ENCODE assay signal across 11 mouse cellular contexts in genomic region chr5:111555981-111556380, GRCm38 (mm10).
DNase-seq lines count a peak whose midpoint lies in the region; ATAC-seq and TF ChIP-seq lines count a peak whose summit lies in the region.
"Had no signal": no experiment of that assay in that cellular context is flagged by ENCODE, and none has a peak within 500 bp of the region (broad histone marks: within the 10 kb centered on the region; RNA-seq: fewer than 3 reads in every experiment).

No protein-coding gene starts in this region.

- no peaks in the 10 kb centered on the region for H3K9me3 ChIP-seq in limb, embryonic 14.5 days (ENCODE audit: control insufficient read depth, low read length)

- TF ChIP-seq POLR2A in limb, embryonic 14.5 days (IDR thresholded peaks at IDR 0.05; ENCODE audit: borderline replicate concordance, extremely low read depth, insufficient read depth, insufficient read length): no peak

- H3K27me3 ChIP-seq in limb, embryonic 14.5 days (ENCODE audit: control insufficient read depth, insufficient read depth, low read length): no peaks in the 10 kb centered on the region

- H3K9ac ChIP-seq in limb, embryonic 14.5 days (ENCODE audit: low read depth, low read length, severe bottlenecking): no peak overlapping the region
- H3K9ac ChIP-seq: liver, embryonic 14.5 days had no signal

- no peak overlapping the region for H3K4me2 ChIP-seq in limb, embryonic 14.5 days (replicated peaks; ENCODE audit: low read depth, low read length, severe bottlenecking)

- peaks cover 24% of the 10 kb centered on the region for H3K4me1 ChIP-seq in limb, embryonic 14.5 days (ENCODE audit: control insufficient read depth, insufficient read depth, low read length)

- H3K36me3 ChIP-seq in limb, embryonic 14.5 days (ENCODE audit: control insufficient read depth, insufficient read depth, low read length): no peaks in the 10 kb centered on the region

- H3K27ac ChIP-seq in limb, embryonic 14.5 days (replicated peaks; ENCODE audit: low read depth, low read length): peak overlapping the region; percentile 70
- H3K27ac ChIP-seq: liver, embryonic 14.5 days had no signal

- no peak overlapping the region for H3K4me3 ChIP-seq in limb, embryonic 14.5 days (replicated peaks; ENCODE audit: low read length)

- WGBS in limb, embryonic 14.5 days: 48% methylated on average over 7 of the region's 7 CpGs

- DNase-seq in embryo, embryonic 10.5 days (ENCODE audit: low spot score): peak; percentile 68
- DNase-seq in embryo, embryonic 10 days (ENCODE audit: low spot score): no peak
- peak; percentile 44 for DNase-seq in retina, postnatal 1 day
- DNase-seq in retina, embryonic 14.5 days (ENCODE audit: low spot score): no peak
- peak; percentile 46 for DNase-seq in limb, embryonic 14.5 days (ENCODE audit: low spot score)
- DNase-seq in yolk sac, embryonic 10.5 days (ENCODE audit: low spot score): peak; percentile 69
- no peak for DNase-seq in ovary, postnatal 14 days (ENCODE audit: low spot score)
- DNase-seq in cerebellum, adult 8-10 months: no peak
- DNase-seq: cerebellum, adult 18-20 months; thymus, postnatal 14 days had no signal

- no peak for ATAC-seq in limb, embryonic 14.5 days (ENCODE audit: low FRiP score, low read depth)

Comparison
In these comparisons a context has a peak if more than half of its experiments do, and no peak if none do; other contexts are left out.
1. DNase-seq: peak in embryo, embryonic 10.5 days (single experiment), retina, postnatal 1 day (single experiment), limb, embryonic 14.5 days (single experiment) and yolk sac, embryonic 10.5 days (single experiment); none in embryo, embryonic 10 days (single experiment), retina, embryonic 14.5 days (single experiment), ovary, postnatal 14 days (single experiment) and cerebellum, adult 8-10 months (single experiment).